Mouse (Mus musculus) mouse trophoblast stem cell (cell line): ENCODE results near the gene Frmd5.

Experiments
- in situ Hi-C, 2 experiments: fragments of 300-500 bp; cut with MseI, MboI; formaldehyde crosslinking; loops; 2 replicates in 1 of 2; 3 replicates in 1 of 2; pipeline ENCODE4 v1.15.1; 2025

The Frmd5 gene

DNA sequence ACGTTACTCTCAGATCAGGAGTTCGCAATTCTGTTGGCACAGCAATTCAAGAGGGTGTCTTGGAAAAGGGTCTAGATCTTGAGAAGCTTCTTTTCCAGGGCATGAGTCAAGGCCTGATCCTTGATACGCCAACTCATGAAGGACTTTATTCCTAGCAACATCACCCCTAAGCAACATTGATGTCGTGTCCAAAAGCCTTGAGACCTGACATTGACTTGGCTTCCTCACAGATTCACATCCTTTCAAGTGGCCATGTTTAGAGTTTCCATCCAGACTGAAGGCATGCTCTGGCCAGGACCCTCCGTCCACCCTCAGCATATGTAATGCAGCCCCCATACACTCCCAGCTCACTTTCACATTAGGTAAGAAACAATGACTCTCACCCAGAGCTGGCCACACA, 45.0 kb downstream of the Frmd5 start:
- in situ Hi-C loops: no loop called here

- in situ Hi-C loops: no loop called here
Measured at GRCm38 (mm10) chr2:121761281-121761795, 45.5 kb downstream of the Frmd5 start.

- in situ Hi-C loops: no loop called here
Measured at GRCm38 (mm10) chr2:121760646-121761045, 46.2 kb downstream of the Frmd5 start.

DNA sequence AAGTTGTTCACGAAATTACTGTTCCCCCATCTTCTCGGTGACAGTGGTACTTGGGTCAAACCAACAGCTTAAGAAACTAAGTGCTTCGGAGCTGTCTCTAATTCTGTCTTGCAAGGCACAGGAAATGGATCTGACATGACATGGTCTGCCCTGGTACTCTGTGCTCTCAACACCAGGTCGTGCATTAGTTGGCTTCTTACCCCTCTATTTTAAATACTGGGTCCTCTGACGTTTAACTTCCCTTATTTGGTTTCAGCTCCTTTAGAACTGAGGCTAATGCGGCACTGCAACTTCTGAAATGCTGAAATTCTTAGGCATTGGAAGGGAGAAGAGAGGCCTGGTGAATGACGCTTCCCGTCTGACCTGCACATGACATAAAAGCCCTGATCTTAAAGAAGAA, 48.6 kb downstream of the Frmd5 start:
- in situ Hi-C loops: no loop called here

- in situ Hi-C loops: no loop called here
Measured at GRCm38 (mm10) chr2:121756336-121756735, 50.6 kb downstream of the Frmd5 start.

GRCm38 (mm10) chr2:121755056-121755455, 51.8 kb downstream of the Frmd5 start:
- in situ Hi-C loops: no loop called here

DNA sequence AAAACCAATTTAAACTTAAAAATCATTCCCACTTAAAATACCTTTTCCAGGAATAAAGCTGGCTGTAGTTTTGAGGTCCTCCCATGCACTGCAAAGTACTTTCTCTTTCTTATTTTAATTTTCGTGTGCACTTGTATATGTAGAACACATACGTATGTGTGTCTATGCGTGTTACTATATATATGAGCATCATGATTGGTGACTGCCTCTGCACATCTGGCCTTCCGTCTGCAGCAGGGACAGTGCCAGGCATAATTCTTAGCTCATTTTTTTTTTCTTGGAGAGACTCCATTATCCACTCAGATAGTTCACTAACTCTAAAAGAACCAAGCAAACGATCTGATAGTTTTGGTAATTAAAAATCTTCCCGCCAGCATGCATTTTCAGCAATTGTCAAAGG, 56.8 kb downstream of the Frmd5 start:
- in situ Hi-C loops: no loop called here

GRCm38 (mm10) chr2:121741151-121741550, 65.7 kb downstream of the Frmd5 start:
- in situ Hi-C loops: no loop called here

DNA sequence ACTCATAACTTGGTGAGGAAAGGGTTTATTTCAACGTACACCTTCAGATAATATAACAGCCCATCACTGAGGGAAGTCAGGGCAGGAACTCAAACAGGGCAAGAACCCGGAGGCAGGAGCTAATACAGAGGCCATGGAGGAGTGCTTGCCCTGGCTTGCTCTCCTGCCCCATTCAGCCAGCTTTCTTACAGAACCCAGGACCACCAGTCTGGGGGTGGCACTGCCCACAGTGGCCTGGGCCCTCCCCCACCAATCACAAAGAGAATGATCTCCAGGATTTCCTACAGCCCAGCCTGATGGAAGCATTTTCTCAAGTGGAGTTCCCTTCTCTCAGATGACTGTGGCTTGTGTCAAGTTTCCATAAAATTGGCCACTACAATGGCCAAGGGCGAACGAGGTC, 67.5 kb downstream of the Frmd5 start:
- in situ Hi-C loops: no loop called here

DNA sequence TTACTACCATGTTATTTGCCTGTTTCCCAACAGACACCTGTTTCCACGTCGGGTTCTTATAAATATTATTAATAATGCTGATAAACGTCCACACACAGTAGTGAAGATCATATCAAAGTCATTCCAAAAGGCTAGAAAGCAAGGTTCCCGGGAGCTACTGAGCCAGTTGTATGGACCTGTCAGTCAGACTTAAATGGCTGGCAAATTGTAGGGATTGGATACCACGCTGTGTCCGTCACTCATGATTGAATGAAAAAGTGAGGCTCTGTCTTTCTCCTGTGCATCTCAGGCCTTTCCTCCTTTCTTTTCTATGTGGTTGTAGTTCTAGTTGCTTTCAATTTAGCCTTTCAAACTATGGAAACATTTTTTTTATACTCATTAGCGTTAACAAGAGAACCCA, 73.5 kb downstream of the Frmd5 start:
- in situ Hi-C loops: no loop called here

- in situ Hi-C loops: no loop called here
Measured at GRCm38 (mm10) chr2:121730486-121730885, 76.4 kb downstream of the Frmd5 start.

- in situ Hi-C loops: no loop called here
Measured at GRCm38 (mm10) chr2:121728907-121729575, 77.8 kb downstream of the Frmd5 start.

- in situ Hi-C loops: no loop called here
Measured at GRCm38 (mm10) chr2:121724866-121725265, 82.0 kb downstream of the Frmd5 start.

- in situ Hi-C loops: no loop called here
Measured at GRCm38 (mm10) chr2:121723796-121724195, 83.1 kb downstream of the Frmd5 start.

GRCm38 (mm10) chr2:121719000-121719399, 87.9 kb downstream of the Frmd5 start:
- in situ Hi-C loops: no loop called here

- in situ Hi-C loops: no loop called here
Measured at GRCm38 (mm10) chr2:121717133-121717532, 89.8 kb downstream of the Frmd5 start.

DNA sequence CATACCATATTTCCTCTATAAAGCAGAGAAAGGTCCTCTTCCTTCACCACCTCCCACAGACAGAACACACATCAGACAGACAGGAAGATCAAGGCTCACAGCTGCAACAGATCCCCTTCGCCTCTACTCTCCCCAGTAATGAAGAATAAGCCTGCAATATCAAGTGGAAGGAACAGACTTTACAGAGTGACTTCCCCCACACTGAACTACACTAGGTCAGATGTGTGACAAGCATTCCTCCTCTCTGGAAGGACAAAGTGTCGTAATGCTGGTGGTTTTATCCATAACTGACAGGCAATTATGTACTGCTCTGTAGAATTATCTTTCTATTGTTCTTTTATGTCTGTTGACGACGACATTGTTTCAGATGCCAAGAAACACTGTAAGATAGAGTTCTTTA, 93.3 kb downstream of the Frmd5 start:
- in situ Hi-C loops: no loop called here

- in situ Hi-C loops: no loop called here
Measured at GRCm38 (mm10) chr2:121711748-121712384, 95.0 kb downstream of the Frmd5 start.

GRCm38 (mm10) chr2:121709096-121709495, 97.8 kb downstream of the Frmd5 start:
- in situ Hi-C loops: no loop called here

DNA sequence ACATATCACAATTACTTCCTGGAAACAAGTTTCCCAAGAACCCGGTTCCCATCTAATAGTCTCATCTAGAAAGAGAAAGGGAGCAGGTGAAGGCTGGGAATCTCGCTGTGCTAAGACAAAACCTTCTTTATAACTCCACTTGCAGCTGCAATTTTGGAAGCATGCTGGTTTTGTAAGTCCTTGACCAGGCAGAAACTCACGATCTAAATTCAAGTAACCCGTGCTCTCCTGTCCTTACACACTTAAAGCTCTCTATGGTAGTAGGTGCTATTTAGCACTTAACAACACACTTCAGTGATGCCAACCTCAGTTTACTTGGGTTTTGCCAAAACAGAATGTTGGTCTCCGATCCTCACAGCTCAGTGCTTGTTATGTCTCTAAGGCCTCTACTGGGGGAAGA, 99.4 kb downstream of the Frmd5 start:
- in situ Hi-C loops: no loop called here

GRCm38 (mm10) chr2:121705756-121706155, 101.1 kb downstream of the Frmd5 start:
- in situ Hi-C loops: no loop called here

- in situ Hi-C loops: loop anchor here (5.0 to 10.0 kb wide), 2 partner anchors 125 to 132 kb away; no protein-coding TSS in a partner anchor
Measured at GRCm38 (mm10) chr2:121699331-121699730, 107.6 kb downstream of the Frmd5 start.

- in situ Hi-C loops: loop anchor here (5.0 to 10.0 kb wide), 2 partner anchors 121 to 128 kb away; no protein-coding TSS in a partner anchor
Measured at GRCm38 (mm10) chr2:121695436-121695835, 111.5 kb downstream of the Frmd5 start.
